Mouse (Mus musculus): ENCODE results near the gene Hist1h3d. TPM values are rescaled to one million over a fixed set of nuclear protein-coding genes. Genes with fewer than 3 reads are reported as not detected.
"Not testable (repeated sequence)": the region's sequence is repeated elsewhere in the genome, so short reads cannot be mapped to it uniquely, and the experiment has no call there.

Gene Hist1h3d
- polyA plus RNA-seq, 1 experiment from 2014 or later, result 13.2 TPM

GRCm38 (mm10) chr13:23585442-23586098 lies 10.0 kb downstream of the Hist1h3d start:
- DNase-seq (ENCODE audit: low spot score) (peak; percentile 80), ATAC-seq (ENCODE audit: insufficient number of reproducible peaks, low FRiP score, low TSS enrichment, low read depth) (peak; percentile 88)
- not testable (repeated sequence) for H3K27me3 ChIP-seq (ENCODE audit: control insufficient read depth, insufficient read depth, low read length); H3K36me3 ChIP-seq (ENCODE audit: control insufficient read depth, insufficient read depth, low read length); H3K9me3 ChIP-seq (ENCODE audit: control insufficient read depth, low read length); H3K4me1 ChIP-seq (ENCODE audit: control insufficient read depth, insufficient read depth, low read length)
- under 1% methylated on average over 21 of the region's 36 CpGs for WGBS
- peak overlapping the region; percentile 39 for H3K4me3 ChIP-seq (ENCODE audit: low read depth, low read length)
- H3K9ac ChIP-seq (ENCODE audit: low read length), result peak overlapping the region; percentile 77
- H3K27ac ChIP-seq (replicated peaks; ENCODE audit: low read depth, low read length), result peak overlapping the region; percentile 98
- H3K4me2 ChIP-seq (ENCODE audit: low read depth, severe bottlenecking), result peak overlapping the region; percentile 70

GRCm38 (mm10) chr13:23586099-23586939 lies 10.8 kb downstream of the Hist1h3d start:
- Histone ChIP-seq H3K4me1 (ENCODE audit: control insufficient read depth, insufficient read depth, low read length) (peaks cover 6% of the 10 kb centered on the region; the same call in 1 of the 2 replicates), H3K9me3 (ENCODE audit: control insufficient read depth, low read length) (no peaks in the 10 kb centered on the region), H3K27ac (replicated peaks; ENCODE audit: low read depth, low read length) (peak overlapping the region; percentile 85), H3K36me3 (ENCODE audit: control insufficient read depth, insufficient read depth, low read length) (no peaks in the 10 kb centered on the region), H3K4me3 (ENCODE audit: low read depth, low read length) (peak overlapping the region; percentile 3; the same call in 1 of the 2 replicates), H3K27me3 (ENCODE audit: control insufficient read depth, insufficient read depth, low read length) (no peaks in the 10 kb centered on the region), H3K4me2 (ENCODE audit: low read depth, severe bottlenecking) (peak overlapping the region; percentile 29), H3K9ac (ENCODE audit: low read length) (peak overlapping the region; percentile 46)
- ATAC-seq (ENCODE audit: insufficient number of reproducible peaks, low FRiP score, low TSS enrichment, low read depth) (no peak), DNase-seq (ENCODE audit: low spot score) (peak; percentile 58)
- 2% methylated on average over 22 of the region's 22 CpGs for WGBS

GRCm38 (mm10) chr13:23586940-23587225 lies 11.3 kb downstream of the Hist1h3d start:
- Histone ChIP-seq H3K27ac (replicated peaks; ENCODE audit: low read depth, low read length) (peak overlapping the region; percentile 85), H3K9me3 (ENCODE audit: control insufficient read depth, low read length) (no peaks in the 10 kb centered on the region), H3K36me3 (ENCODE audit: control insufficient read depth, insufficient read depth, low read length) (no peaks in the 10 kb centered on the region), H3K4me1 (ENCODE audit: control insufficient read depth, insufficient read depth, low read length) (peaks cover 6% of the 10 kb centered on the region; the same call in 1 of the 2 replicates), H3K27me3 (ENCODE audit: control insufficient read depth, insufficient read depth, low read length) (no peaks in the 10 kb centered on the region), H3K4me2 (ENCODE audit: low read depth, severe bottlenecking) (peak overlapping the region; percentile 29; the same call in 1 of the 2 replicates), H3K4me3 (ENCODE audit: low read depth, low read length) (no peak overlapping the region), H3K9ac (ENCODE audit: low read length) (peak overlapping the region; percentile 46; the same call in 1 of the 2 replicates)
- DNase-seq (ENCODE audit: low spot score) (no peak), ATAC-seq (ENCODE audit: insufficient number of reproducible peaks, low FRiP score, low TSS enrichment, low read depth) (no peak)
- 0% methylated on average over 1 of the region's 1 CpGs for WGBS

GRCm38 (mm10) chr13:23591206-23591605 lies 15.6 kb downstream of the Hist1h3d start:
- Histone ChIP-seq H3K9me3 (ENCODE audit: control insufficient read depth, low read length) (no peaks in the 10 kb centered on the region), H3K27me3 (ENCODE audit: control insufficient read depth, insufficient read depth, low read length) (no peaks in the 10 kb centered on the region)
- 97% methylated on average over 7 of the region's 7 CpGs for WGBS

GRCm38 (mm10) chr13:23591886-23592285 lies 16.3 kb downstream of the Hist1h3d start:
- not testable (repeated sequence) for H3K4me1 ChIP-seq (ENCODE audit: control insufficient read depth, insufficient read depth, low read length); DNase-seq (ENCODE audit: low spot score); H3K9ac ChIP-seq (ENCODE audit: low read length); H3K9me3 ChIP-seq (ENCODE audit: control insufficient read depth, low read length); H3K36me3 ChIP-seq (ENCODE audit: control insufficient read depth, insufficient read depth, low read length); H3K27ac ChIP-seq (replicated peaks; ENCODE audit: low read depth, low read length); ATAC-seq (ENCODE audit: insufficient number of reproducible peaks, low FRiP score, low TSS enrichment, low read depth); H3K4me3 ChIP-seq (ENCODE audit: low read depth, low read length); H3K4me2 ChIP-seq (ENCODE audit: low read depth, severe bottlenecking); H3K27me3 ChIP-seq (ENCODE audit: control insufficient read depth, insufficient read depth, low read length)
- WGBS, result 84% methylated on average over 7 of the region's 7 CpGs

More at GRCm38 (mm10) chr13:23591206-23591605, 15.6 kb downstream of the Hist1h3d start:
- no peak overlapping the region for H3K9ac ChIP-seq (ENCODE audit: low read length)
- DNase-seq (ENCODE audit: low spot score) (no peak), ATAC-seq (ENCODE audit: insufficient number of reproducible peaks, low FRiP score, low TSS enrichment, low read depth) (no peak)
- H3K4me2 ChIP-seq (ENCODE audit: low read depth, severe bottlenecking), result no peak overlapping the region
- H3K4me3 ChIP-seq (ENCODE audit: low read depth, low read length), result no peak overlapping the region
- H3K27ac ChIP-seq (replicated peaks; ENCODE audit: low read depth, low read length), result no peak overlapping the region
- H3K4me1 ChIP-seq (ENCODE audit: control insufficient read depth, insufficient read depth, low read length), result 0 out of 2 replicates have a peak, but pooled peaks cover 5% of the 10 kb centered on the region
- H3K36me3 ChIP-seq (ENCODE audit: control insufficient read depth, insufficient read depth, low read length), result no peaks in the 10 kb centered on the region

GRCm38 (mm10) chr13:23592614-23593013 lies 17.1 kb downstream of the Hist1h3d start:
- no peak overlapping the region for H3K4me2 ChIP-seq (ENCODE audit: low read depth, severe bottlenecking)
- no peaks in the 10 kb centered on the region for H3K27me3 ChIP-seq (ENCODE audit: control insufficient read depth, insufficient read depth, low read length)
- no peak overlapping the region for H3K9ac ChIP-seq (ENCODE audit: low read length)
- no peak for ATAC-seq (ENCODE audit: insufficient number of reproducible peaks, low FRiP score, low TSS enrichment, low read depth)
- 55% methylated on average over 7 of the region's 7 CpGs for WGBS
- H3K36me3 ChIP-seq (ENCODE audit: control insufficient read depth, insufficient read depth, low read length), result no peaks in the 10 kb centered on the region
- no peak overlapping the region for H3K4me3 ChIP-seq (ENCODE audit: low read depth, low read length)
- DNase-seq (ENCODE audit: low spot score), result no peak
- H3K4me1 ChIP-seq (ENCODE audit: control insufficient read depth, insufficient read depth, low read length), result 0 out of 2 replicates have a peak, but pooled peaks cover 5% of the 10 kb centered on the region
- H3K27ac ChIP-seq (replicated peaks; ENCODE audit: low read depth, low read length), result peak overlapping the region; percentile 64; the same call in 1 of the 2 replicates
- H3K9me3 ChIP-seq (ENCODE audit: control insufficient read depth, low read length), result no peaks in the 10 kb centered on the region

GRCm38 (mm10) chr13:23593051-23593770 lies 17.6 kb downstream of the Hist1h3d start:
- ATAC-seq (ENCODE audit: insufficient number of reproducible peaks, low FRiP score, low TSS enrichment, low read depth) (no peak), DNase-seq (ENCODE audit: low spot score) (no peak)
- H3K27ac ChIP-seq (replicated peaks; ENCODE audit: low read depth, low read length), result peak overlapping the region; percentile 64; the same call in 1 of the 2 replicates
- WGBS, result 73% methylated on average over 5 of the region's 5 CpGs
- no peak overlapping the region for H3K4me3 ChIP-seq (ENCODE audit: low read depth, low read length)
- no peaks in the 10 kb centered on the region for H3K36me3 ChIP-seq (ENCODE audit: control insufficient read depth, insufficient read depth, low read length)
- no peak overlapping the region for H3K4me2 ChIP-seq (ENCODE audit: low read depth, severe bottlenecking)
- H3K27me3 ChIP-seq (ENCODE audit: control insufficient read depth, insufficient read depth, low read length), result no peaks in the 10 kb centered on the region
- no peak overlapping the region for H3K9ac ChIP-seq (ENCODE audit: low read length)
- no peaks in the 10 kb centered on the region for H3K9me3 ChIP-seq (ENCODE audit: control insufficient read depth, low read length)
- 0 out of 2 replicates have a peak, but pooled peaks cover 5% of the 10 kb centered on the region for H3K4me1 ChIP-seq (ENCODE audit: control insufficient read depth, insufficient read depth, low read length)

GRCm38 (mm10) chr13:23595185-23595584 lies 19.6 kb downstream of the Hist1h3d start:
- Histone ChIP-seq H3K4me1 (ENCODE audit: control insufficient read depth, insufficient read depth, low read length) (0 out of 2 replicates have a peak, but pooled peaks cover 5% of the 10 kb centered on the region), H3K27me3 (ENCODE audit: control insufficient read depth, insufficient read depth, low read length) (no peaks in the 10 kb centered on the region), H3K9me3 (ENCODE audit: control insufficient read depth, low read length) (no peaks in the 10 kb centered on the region), H3K4me2 (ENCODE audit: low read depth, severe bottlenecking) (no peak overlapping the region), H3K4me3 (ENCODE audit: low read depth, low read length) (no peak overlapping the region), H3K27ac (replicated peaks; ENCODE audit: low read depth, low read length) (no peak overlapping the region), H3K36me3 (ENCODE audit: control insufficient read depth, insufficient read depth, low read length) (no peaks in the 10 kb centered on the region), H3K9ac (ENCODE audit: low read length) (no peak overlapping the region)
- 85% methylated on average over 2 of the region's 2 CpGs for WGBS
- ATAC-seq (ENCODE audit: insufficient number of reproducible peaks, low FRiP score, low TSS enrichment, low read depth) (no peak), DNase-seq (ENCODE audit: low spot score) (no peak)

Measured in limb, embryonic 11.5 days (tissue).